Mouse (Mus musculus): ENCODE measurements at regions not wholly inside any gene's neighbourhood (a gene's known extent, or its start where the extent isn't known, plus 50 kb on each side); places are given as distances from the start of the nearest gene placed in this dataset.

DNA sequence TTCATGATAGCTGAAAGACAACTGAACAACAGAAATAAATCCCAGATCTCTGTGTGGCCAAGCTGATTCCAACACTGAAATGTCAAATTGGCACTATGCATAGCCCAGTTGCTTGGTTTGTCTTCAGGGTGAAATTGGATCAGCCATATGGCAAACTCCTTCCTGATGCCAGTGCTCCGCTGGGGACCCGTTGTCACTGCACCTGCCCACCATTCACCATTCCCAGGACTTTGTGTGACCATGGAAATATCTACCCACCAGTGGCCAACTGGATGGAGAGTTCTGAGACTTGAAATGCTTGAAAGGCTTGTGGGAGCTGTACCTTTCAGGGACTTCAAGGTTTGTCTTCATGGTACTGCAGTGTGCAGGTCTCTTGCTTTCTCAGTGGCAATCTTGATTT lies 777.2 kb downstream of the Epha4 start:
- Histone ChIP-seq H3K4me1 (replicated peaks; ENCODE audit: control insufficient read depth, insufficient read depth) (no peaks in the 10 kb centered on the region), H3K9me3 (ENCODE audit: control insufficient read depth, low read length) (no peaks in the 10 kb centered on the region), H3K27ac (replicated peaks) (no peak overlapping the region), H3K9ac (ENCODE audit: low read length) (no peak overlapping the region), H3K36me3 (ENCODE audit: control insufficient read depth, insufficient read depth, low read length) (no peaks in the 10 kb centered on the region), H3K4me3 (ENCODE audit: low read depth, low read length) (no peak overlapping the region), H3K4me2 (replicated peaks; ENCODE audit: low read depth) (no peak overlapping the region), H3K27me3 (ENCODE audit: control insufficient read depth, insufficient read depth, low read length) (no peaks in the 10 kb centered on the region)
- ATAC-seq (ENCODE audit: low FRiP score, low TSS enrichment) (no peak), DNase-seq (ENCODE audit: low spot score) (no peak)
- 88% methylated on average over 2 of the region's 2 CpGs for WGBS
- TF ChIP-seq EP300 (optimal IDR thresholded peaks at IDR 0.05) (no peak), CTCF (IDR thresholded peaks at IDR 0.05; ENCODE audit: low read depth) (no peak)

DNA sequence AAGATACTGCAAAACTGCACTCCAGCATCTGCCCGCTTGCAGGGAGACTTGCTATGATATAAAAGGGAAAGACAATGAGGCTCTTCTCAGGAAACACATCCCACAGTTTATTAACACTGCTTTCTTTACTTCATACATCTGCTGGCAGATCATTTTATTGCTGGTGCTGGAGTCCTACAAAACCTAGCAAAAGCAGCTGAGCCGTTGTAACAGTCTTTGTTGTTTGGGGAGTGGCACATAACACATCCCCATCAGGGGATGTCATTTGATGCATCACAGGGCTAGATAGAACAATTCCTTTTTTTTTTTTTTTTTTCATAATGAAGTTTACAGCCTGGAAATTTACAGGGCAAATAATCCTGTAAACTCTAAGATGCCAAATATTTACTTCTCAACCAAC lies 742.2 kb downstream of the Epha4 start:
- H3K4me3 ChIP-seq (ENCODE audit: low read depth, low read length), result no peak overlapping the region
- WGBS, result 74% methylated on average over 2 of the region's 2 CpGs
- no peak overlapping the region for H3K27ac ChIP-seq (replicated peaks)
- no peak overlapping the region for H3K9ac ChIP-seq (ENCODE audit: low read length)
- no peaks in the 10 kb centered on the region for H3K4me1 ChIP-seq (replicated peaks; ENCODE audit: control insufficient read depth, insufficient read depth)
- ATAC-seq (ENCODE audit: low FRiP score, low TSS enrichment) (no peak), DNase-seq (ENCODE audit: low spot score) (no peak)
- no peaks in the 10 kb centered on the region for H3K36me3 ChIP-seq (ENCODE audit: control insufficient read depth, insufficient read depth, low read length)
- TF ChIP-seq CTCF (IDR thresholded peaks at IDR 0.05; ENCODE audit: low read depth), result no peak
- TF ChIP-seq EP300 (optimal IDR thresholded peaks at IDR 0.05), result no peak
- no peaks in the 10 kb centered on the region for H3K27me3 ChIP-seq (ENCODE audit: control insufficient read depth, insufficient read depth, low read length)
- H3K9me3 ChIP-seq (ENCODE audit: control insufficient read depth, low read length), result no peaks in the 10 kb centered on the region
- H3K4me2 ChIP-seq (replicated peaks; ENCODE audit: low read depth), result no peak overlapping the region

DNA sequence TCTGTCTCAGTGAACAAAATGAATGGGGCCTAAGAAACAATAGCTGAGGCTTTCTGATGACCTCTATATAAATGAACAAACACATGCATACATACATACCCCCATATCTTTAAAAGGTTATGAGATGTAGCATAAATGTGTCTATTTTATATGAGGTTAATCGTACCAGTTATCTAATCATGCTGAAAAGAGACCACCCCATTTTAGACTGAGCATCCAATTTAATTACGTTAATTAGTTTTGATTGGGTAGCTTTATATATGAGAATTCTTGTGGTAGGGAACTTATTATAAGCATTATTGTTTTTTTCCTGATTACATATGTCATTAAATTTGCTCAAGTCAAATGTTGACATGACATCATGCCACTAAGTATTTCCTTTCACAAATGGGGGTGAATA lies 728.0 kb downstream of the Epha4 start:
- no peak overlapping the region for H3K4me2 ChIP-seq (replicated peaks; ENCODE audit: low read depth)
- no peaks in the 10 kb centered on the region for H3K27me3 ChIP-seq (ENCODE audit: control insufficient read depth, insufficient read depth, low read length)
- TF ChIP-seq CTCF (IDR thresholded peaks at IDR 0.05; ENCODE audit: low read depth), result no peak
- TF ChIP-seq EP300 (optimal IDR thresholded peaks at IDR 0.05), result no peak
- H3K4me1 ChIP-seq (replicated peaks; ENCODE audit: control insufficient read depth, insufficient read depth), result no peaks in the 10 kb centered on the region
- no peaks in the 10 kb centered on the region for H3K36me3 ChIP-seq (ENCODE audit: control insufficient read depth, insufficient read depth, low read length)
- DNase-seq (ENCODE audit: low spot score), result no peak
- 91% methylated on average over 2 of the region's 2 CpGs for WGBS
- H3K4me3 ChIP-seq (ENCODE audit: low read depth, low read length), result no peak overlapping the region
- no peak overlapping the region for H3K9ac ChIP-seq (ENCODE audit: low read length)
- no peak for ATAC-seq (ENCODE audit: low FRiP score, low TSS enrichment)
- H3K27ac ChIP-seq (replicated peaks), result no peak overlapping the region
- H3K9me3 ChIP-seq (ENCODE audit: control insufficient read depth, low read length), result no peaks in the 10 kb centered on the region

DNA sequence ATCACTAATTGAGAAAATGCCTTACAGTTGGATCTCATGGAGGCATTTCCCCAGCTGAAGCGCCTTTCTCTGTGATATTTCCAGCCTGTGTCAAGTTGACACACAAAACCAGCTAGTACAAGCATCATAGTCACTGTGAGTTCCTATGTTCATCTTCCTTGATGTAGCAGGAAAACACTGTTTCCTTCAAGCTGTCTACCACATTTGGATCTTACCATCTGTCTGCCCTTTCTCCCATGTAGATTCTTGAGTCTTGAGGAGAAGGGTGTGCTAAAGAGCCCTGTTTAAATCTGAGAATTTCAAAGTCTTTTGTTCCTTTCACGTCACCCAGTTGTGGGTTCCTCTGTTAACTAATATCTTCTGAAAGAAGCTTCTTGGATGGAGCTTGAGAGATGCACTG lies 721.5 kb downstream of the Epha4 start:
- no peaks in the 10 kb centered on the region for H3K36me3 ChIP-seq (ENCODE audit: control insufficient read depth, insufficient read depth, low read length)
- H3K4me1 ChIP-seq (replicated peaks; ENCODE audit: control insufficient read depth, insufficient read depth), result no peaks in the 10 kb centered on the region
- H3K27ac ChIP-seq (replicated peaks), result no peak overlapping the region
- H3K9me3 ChIP-seq (ENCODE audit: control insufficient read depth, low read length), result no peaks in the 10 kb centered on the region
- DNase-seq (ENCODE audit: low spot score) (no peak), ATAC-seq (ENCODE audit: low FRiP score, low TSS enrichment) (no peak)
- H3K4me3 ChIP-seq (ENCODE audit: low read depth, low read length), result no peak overlapping the region
- WGBS, result 91% methylated on average over 2 of the region's 2 CpGs
- TF ChIP-seq EP300 (optimal IDR thresholded peaks at IDR 0.05), result no peak
- TF ChIP-seq CTCF (IDR thresholded peaks at IDR 0.05; ENCODE audit: low read depth), result no peak
- H3K27me3 ChIP-seq (ENCODE audit: control insufficient read depth, insufficient read depth, low read length), result no peaks in the 10 kb centered on the region
- no peak overlapping the region for H3K4me2 ChIP-seq (replicated peaks; ENCODE audit: low read depth)
- no peak overlapping the region for H3K9ac ChIP-seq (ENCODE audit: low read length)

DNA sequence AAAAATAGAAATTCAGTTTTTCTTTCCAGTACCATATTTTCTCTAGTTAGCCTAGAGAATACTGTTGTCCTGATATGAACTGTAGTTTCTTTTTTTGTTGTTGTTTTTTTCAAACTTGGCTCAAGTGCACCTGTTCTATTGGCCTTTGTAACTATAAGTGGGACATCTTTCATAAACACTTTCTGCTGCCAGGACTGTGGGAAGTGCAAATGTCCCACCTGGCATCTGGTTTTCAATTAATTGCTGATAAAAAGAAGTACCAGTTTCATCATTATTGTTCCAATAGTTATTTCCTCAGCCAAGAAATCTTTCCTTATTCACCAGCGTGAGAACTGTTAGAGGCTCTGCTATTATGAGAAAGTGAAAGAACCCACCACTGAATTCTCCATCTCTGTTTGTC lies 695.0 kb downstream of the Epha4 start:
- no peak for ATAC-seq (ENCODE audit: low FRiP score, low TSS enrichment)
- Histone ChIP-seq H3K9me3 (ENCODE audit: control insufficient read depth, low read length) (no peaks in the 10 kb centered on the region), H3K27ac (replicated peaks) (no peak overlapping the region), H3K4me1 (replicated peaks; ENCODE audit: control insufficient read depth, insufficient read depth) (no peaks in the 10 kb centered on the region), H3K36me3 (ENCODE audit: control insufficient read depth, insufficient read depth, low read length) (no peaks in the 10 kb centered on the region), H3K4me2 (replicated peaks; ENCODE audit: low read depth) (no peak overlapping the region), H3K4me3 (ENCODE audit: low read depth, low read length) (no peak overlapping the region), H3K27me3 (ENCODE audit: control insufficient read depth, insufficient read depth, low read length) (no peaks in the 10 kb centered on the region), H3K9ac (ENCODE audit: low read length) (no peak overlapping the region)
- WGBS, result 63% methylated on average over 1 of the region's 1 CpGs
- no peak for DNase-seq (ENCODE audit: low spot score)
- TF ChIP-seq CTCF (IDR thresholded peaks at IDR 0.05; ENCODE audit: low read depth) (no peak), EP300 (optimal IDR thresholded peaks at IDR 0.05) (no peak)

DNA sequence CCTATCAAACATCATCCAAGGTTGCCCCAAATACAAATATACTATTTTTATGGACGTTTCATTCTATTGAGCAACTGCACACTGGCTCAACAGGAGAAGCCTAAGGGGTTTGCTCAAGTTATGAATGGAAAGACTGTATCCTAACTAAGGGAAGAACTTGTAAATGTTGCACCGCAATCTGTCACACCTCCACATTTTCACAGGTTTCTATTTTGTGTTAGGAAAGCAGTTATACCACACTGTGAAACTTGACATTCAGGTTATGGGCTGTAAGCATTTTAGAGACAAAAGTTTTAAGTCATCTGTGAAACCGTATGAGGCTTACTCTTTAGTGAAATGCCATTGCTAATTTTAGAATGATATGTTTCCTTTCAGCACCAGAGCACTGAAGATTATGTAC lies 693.3 kb downstream of the Epha4 start:
- TF ChIP-seq EP300 (optimal IDR thresholded peaks at IDR 0.05), result no peak
- DNase-seq (ENCODE audit: low spot score) (no peak), ATAC-seq (ENCODE audit: low FRiP score, low TSS enrichment) (no peak)
- no peak overlapping the region for H3K27ac ChIP-seq (replicated peaks)
- H3K9ac ChIP-seq (ENCODE audit: low read length), result no peak overlapping the region
- no peaks in the 10 kb centered on the region for H3K4me1 ChIP-seq (replicated peaks; ENCODE audit: control insufficient read depth, insufficient read depth)
- no peak overlapping the region for H3K4me2 ChIP-seq (replicated peaks; ENCODE audit: low read depth)
- WGBS, result 53% methylated on average over 3 of the region's 3 CpGs
- no peaks in the 10 kb centered on the region for H3K9me3 ChIP-seq (ENCODE audit: control insufficient read depth, low read length)
- no peak overlapping the region for H3K4me3 ChIP-seq (ENCODE audit: low read depth, low read length)
- no peaks in the 10 kb centered on the region for H3K27me3 ChIP-seq (ENCODE audit: control insufficient read depth, insufficient read depth, low read length)
- no peaks in the 10 kb centered on the region for H3K36me3 ChIP-seq (ENCODE audit: control insufficient read depth, insufficient read depth, low read length)

Data from stomach, postnatal 0 days (tissue).